Mouse (Mus musculus) Muller cell, postnatal 12 days (primary cell): ENCODE measurements around the gene Nfkb1.

ENCODE experiments used
- DNase-seq: peaks from one replicate; pipeline ENCODE4 v3.0.0-alpha.2; 2015; ENCODE audit errors: inconsistent ontology term

Gene Nfkb1

GRCm38 (mm10) chr3:135631856-135632255 is 59.5 kb downstream of the Nfkb1 start:
- no peak for DNase-seq

GRCm38 (mm10) chr3:135631096-135631457 is 60.3 kb downstream of the Nfkb1 start:
- peak; percentile 37 for DNase-seq

- peak; percentile 46 for DNase-seq
Observed at GRCm38 (mm10) chr3:135630430-135631095, 60.8 kb downstream of the Nfkb1 start.

GRCm38 (mm10) chr3:135629830-135630355 is 61.5 kb downstream of the Nfkb1 start:
- DNase-seq = no peak

- DNase-seq = peak; percentile 9
Observed at GRCm38 (mm10) chr3:135628706-135629169, 62.6 kb downstream of the Nfkb1 start.

GRCm38 (mm10) chr3:135628000-135628705 is 63.2 kb downstream of the Nfkb1 start:
- no peak for DNase-seq

- no peak for DNase-seq
Observed at GRCm38 (mm10) chr3:135625290-135625689, 66.1 kb downstream of the Nfkb1 start.

- DNase-seq = no peak
Observed at GRCm38 (mm10) chr3:135616730-135617129, 74.6 kb downstream of the Nfkb1 start.

- DNase-seq = no peak
Observed at GRCm38 (mm10) chr3:135614376-135614775, 77.0 kb downstream of the Nfkb1 start.

GRCm38 (mm10) chr3:135610221-135610620 is 81.1 kb downstream of the Nfkb1 start:
- DNase-seq = no peak

- no peak for DNase-seq
Observed at GRCm38 (mm10) chr3:135607660-135608473, 83.5 kb downstream of the Nfkb1 start.

- DNase-seq = no peak
Observed at GRCm38 (mm10) chr3:135607021-135607420, 84.3 kb downstream of the Nfkb1 start.

GRCm38 (mm10) chr3:135606592-135606991 is 84.8 kb downstream of the Nfkb1 start:
- no peak for DNase-seq

- DNase-seq = no peak
Observed at GRCm38 (mm10) chr3:135605474-135605873, 85.9 kb downstream of the Nfkb1 start.

GRCm38 (mm10) chr3:135604626-135605417 is 86.5 kb downstream of the Nfkb1 start:
- DNase-seq = no peak

- DNase-seq = no peak
Observed at GRCm38 (mm10) chr3:135602731-135603130, 88.6 kb downstream of the Nfkb1 start.

- DNase-seq = no peak
Observed at GRCm38 (mm10) chr3:135598355-135598754, 93.0 kb downstream of the Nfkb1 start.

- DNase-seq = no peak
Observed at GRCm38 (mm10) chr3:135597014-135597413, 94.3 kb downstream of the Nfkb1 start.

- no peak for DNase-seq
Observed at GRCm38 (mm10) chr3:135594238-135594917, 97.0 kb downstream of the Nfkb1 start.

- DNase-seq = no peak
Observed at GRCm38 (mm10) chr3:135592011-135592410, 99.3 kb downstream of the Nfkb1 start.

GRCm38 (mm10) chr3:135591376-135591775 is 100.0 kb downstream of the Nfkb1 start:
- no peak for DNase-seq
